Mouse (Mus musculus) limb, embryonic 12.5 days (tissue): ENCODE measurements around the gene Zfp292. TPM values are rescaled to one million over a fixed set of nuclear protein-coding genes. Genes with fewer than 3 reads are reported as not detected.

Experiments
- ATAC-seq: fragments of 200-750 bp; cut with Nextera tagmentation; 2 replicates; pipeline ENCODE4 v1.8.0; 2017; ENCODE audit warnings: low read depth, moderate TSS enrichment; ENCODE audit not compliant: insufficient number of reproducible peaks, insufficient read depth, low FRiP score, low TSS enrichment
- H3K27ac ChIP-seq: fragments of 300-500 bp; sonication (generic); 2 replicates; pipeline ENCODE4 v1.5.1; 2016; ENCODE audit warnings: mild to moderate bottlenecking, moderate library complexity
- H3K27me3 ChIP-seq: fragments of 300-500 bp; sonication (generic); 2 replicates; pipeline ENCODE4 v1.6.1; 2016; ENCODE audit warnings: mild to moderate bottlenecking, moderate library complexity
- H3K36me3 ChIP-seq: fragments of 300-500 bp; sonication (generic); 2 replicates; pipeline ENCODE4 v1.6.1; 2016; ENCODE audit warnings: mild to moderate bottlenecking, moderate library complexity
- H3K4me1 ChIP-seq: fragments of 300-500 bp; sonication (generic); replicated peaks from 2 replicates; pipeline ENCODE4 v1.6.1; 2016
- H3K4me2 ChIP-seq: fragments of 300-500 bp; sonication (generic); 2 replicates; pipeline ENCODE4 v1.6.1; 2016; ENCODE audit warnings: mild to moderate bottlenecking, moderate library complexity
- H3K4me3 ChIP-seq: fragments of 300-500 bp; sonication (generic); replicated peaks from 2 replicates; pipeline ENCODE4 v1.5.1; 2016; ENCODE audit warnings: mild to moderate bottlenecking
- H3K9ac ChIP-seq: fragments of 300-500 bp; sonication (generic); replicated peaks from 2 replicates; pipeline ENCODE4 v1.6.1; 2016; ENCODE audit warnings: mild to moderate bottlenecking, moderate library complexity
- H3K9me3 ChIP-seq: fragments of 300-500 bp; sonication (generic); 2 replicates; pipeline ENCODE4 v1.6.1; 2016; ENCODE audit warnings: mild to moderate bottlenecking, moderate library complexity
- WGBS: fragments of 180-500 bp; shearing (Covaris S2); methylation state at CpG from one replicate; pipeline ENCODE4 v1.1.7; 2016; 5-methylcytosine and 5-hydroxymethylcytosine counted together
- polyA plus RNA-seq: library from polyadenylated mRNA; unstranded; fragments of >200 nt; fragmentation: Nextera tagmentation; extraction: Ambion mirVana; gene quantifications from 2 replicates; pipeline ENCODE4 v1.2.1, GENCODE M21; 2016

Gene Zfp292
- polyA plus RNA-seq, 1 experiment from 2014 or later = 31.7 TPM

DNA sequence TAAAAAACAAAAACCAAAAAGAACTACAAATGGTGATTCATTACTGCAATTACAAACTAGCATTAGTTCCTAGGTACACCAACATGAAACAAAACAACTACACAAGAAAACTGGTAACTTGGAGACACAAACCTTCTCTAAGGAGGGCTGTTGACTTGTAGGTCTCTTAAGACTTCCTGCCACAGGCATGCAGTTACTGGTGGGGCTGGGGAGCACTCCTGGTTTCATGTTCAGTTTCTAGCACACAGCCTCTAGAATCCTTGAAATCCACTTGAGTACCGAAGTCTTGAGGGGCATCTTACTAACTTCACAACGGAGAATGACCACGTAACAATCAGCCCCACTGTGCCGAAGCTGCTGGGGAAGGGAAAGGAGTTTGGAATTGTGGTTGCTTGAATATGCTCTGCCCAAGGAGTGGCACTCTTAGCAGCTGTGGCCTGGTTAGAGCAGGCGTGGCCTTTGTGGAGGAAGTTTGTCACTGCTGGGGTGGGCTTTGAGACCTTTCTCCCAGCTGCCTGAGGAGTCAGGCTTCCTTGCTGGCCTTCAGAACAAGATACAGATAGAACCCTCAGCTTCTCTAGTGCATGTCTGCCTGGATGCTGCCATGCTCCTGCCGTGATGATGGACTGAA lies 35.0 kb downstream of the Zfp292 start:
- WGBS = 87% methylated on average over 6 of the region's 6 CpGs
- no peak for ATAC-seq
- H3K9ac ChIP-seq = no peak overlapping the region
- H3K27me3 ChIP-seq = no peaks in the 10 kb centered on the region
- H3K27ac ChIP-seq = no peak overlapping the region
- no peak overlapping the region for H3K4me2 ChIP-seq
- no peaks in the 10 kb centered on the region for H3K4me1 ChIP-seq
- no peak overlapping the region for H3K4me3 ChIP-seq
- no peaks in the 10 kb centered on the region for H3K9me3 ChIP-seq
- peaks cover 26% of the 10 kb centered on the region for H3K36me3 ChIP-seq

DNA sequence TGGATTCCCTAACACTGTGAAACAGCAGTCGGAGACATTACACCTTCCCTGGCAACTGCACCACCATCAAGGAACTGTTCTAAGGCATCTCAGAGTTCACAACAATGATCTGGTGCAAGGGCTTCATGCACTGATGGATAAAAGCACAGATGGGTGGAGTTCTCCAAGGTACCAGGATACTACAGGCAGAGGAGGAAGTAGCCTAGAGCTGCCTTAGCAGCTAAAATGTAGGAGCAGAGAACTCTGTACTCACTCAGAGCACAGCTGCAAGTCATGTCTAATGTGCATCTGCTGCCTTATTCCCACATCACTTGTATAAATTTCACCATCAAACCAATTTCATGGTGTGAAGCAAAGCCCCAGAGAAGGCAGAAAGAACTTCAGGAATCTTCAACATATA lies 38.9 kb downstream of the Zfp292 start:
- no peak for ATAC-seq
- 90% methylated on average over 1 of the region's 1 CpGs for WGBS
- Histone ChIP-seq H3K9me3 (no peaks in the 10 kb centered on the region), H3K4me3 (no peak overlapping the region), H3K36me3 (peaks cover 12% of the 10 kb centered on the region), H3K9ac (no peak overlapping the region), H3K4me1 (no peaks in the 10 kb centered on the region), H3K27ac (no peak overlapping the region), H3K4me2 (no peak overlapping the region), H3K27me3 (no peaks in the 10 kb centered on the region)

DNA sequence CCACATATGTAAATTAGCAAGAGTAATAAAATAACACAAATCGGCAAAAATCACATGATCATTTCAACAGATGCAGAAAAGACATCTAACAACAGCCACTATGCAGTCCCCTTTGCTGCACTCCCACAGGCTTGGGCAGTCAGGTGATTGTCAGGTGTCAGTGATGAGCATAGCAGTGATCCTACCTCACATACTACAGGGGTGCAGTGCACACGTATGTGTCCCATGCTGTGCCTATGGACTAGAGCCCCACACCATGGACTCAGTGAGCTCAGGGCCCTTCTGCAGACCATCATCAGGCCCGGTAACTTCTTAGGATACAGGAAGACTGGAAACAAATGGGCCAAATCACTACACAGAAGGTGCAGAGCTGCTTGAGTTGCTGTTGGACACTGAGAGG lies 39.9 kb downstream of the Zfp292 start:
- Histone ChIP-seq H3K4me1 (no peaks in the 10 kb centered on the region), H3K36me3 (peaks cover 19% of the 10 kb centered on the region), H3K27me3 (no peaks in the 10 kb centered on the region), H3K27ac (no peak overlapping the region), H3K4me2 (no peak overlapping the region), H3K9ac (no peak overlapping the region), H3K9me3 (no peaks in the 10 kb centered on the region), H3K4me3 (no peak overlapping the region)
- WGBS = 94% methylated on average over 3 of the region's 3 CpGs
- ATAC-seq = no peak

DNA sequence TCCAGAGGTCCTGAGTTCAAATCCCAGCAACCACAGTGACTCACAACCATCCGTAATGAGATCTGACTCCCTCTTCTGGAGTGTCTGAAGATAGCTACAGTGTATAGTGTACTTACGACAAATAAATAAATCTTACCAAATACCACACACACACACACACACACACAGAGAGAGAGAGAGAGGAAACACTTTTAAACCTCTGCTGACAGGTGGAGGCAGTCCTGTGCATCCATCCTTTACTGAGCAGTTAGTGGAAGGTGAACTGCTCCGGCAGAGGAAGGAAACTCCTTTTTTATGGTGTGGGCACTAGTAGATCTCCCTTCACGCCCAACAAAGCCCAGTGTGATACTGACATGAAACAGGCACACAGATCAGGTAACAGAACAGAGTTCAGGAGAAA lies 51.3 kb downstream of the Zfp292 start:
- Histone ChIP-seq H3K27ac (no peak overlapping the region), H3K4me3 (no peak overlapping the region), H3K27me3 (no peaks in the 10 kb centered on the region), H3K36me3 (peaks cover 53% of the 10 kb centered on the region), H3K4me2 (no peak overlapping the region), H3K9me3 (no peaks in the 10 kb centered on the region), H3K9ac (no peak overlapping the region), H3K4me1 (no peaks in the 10 kb centered on the region)
- no peak for ATAC-seq
- WGBS = 79% methylated on average over 4 of the region's 4 CpGs

DNA sequence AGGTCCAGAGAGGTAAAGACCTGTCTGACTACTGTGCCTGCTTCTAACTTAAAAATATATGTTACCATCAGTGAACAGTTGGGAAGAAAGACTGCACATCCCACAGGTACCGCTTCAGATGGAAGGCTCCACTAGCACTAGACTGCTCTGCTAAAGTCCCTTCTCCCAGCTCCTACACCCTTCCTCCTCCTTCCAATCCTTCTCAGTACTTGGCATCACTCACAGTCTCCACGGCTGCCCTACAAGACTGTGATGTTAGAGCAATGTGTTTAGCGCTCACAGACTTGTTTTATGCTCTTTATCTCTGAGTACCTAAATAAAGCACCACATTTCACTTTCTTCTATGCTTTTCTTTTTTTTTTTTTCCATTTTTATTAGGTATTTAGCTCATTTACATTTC lies 53.3 kb downstream of the Zfp292 start:
- ATAC-seq = no peak
- no peak overlapping the region for H3K27ac ChIP-seq
- WGBS = 89% methylated on average over 3 of the region's 3 CpGs
- no peak overlapping the region for H3K9ac ChIP-seq
- no peak overlapping the region for H3K4me3 ChIP-seq
- H3K27me3 ChIP-seq = no peaks in the 10 kb centered on the region
- H3K4me2 ChIP-seq = no peak overlapping the region
- peaks cover 43% of the 10 kb centered on the region for H3K36me3 ChIP-seq
- no peaks in the 10 kb centered on the region for H3K9me3 ChIP-seq
- H3K4me1 ChIP-seq = no peaks in the 10 kb centered on the region

DNA sequence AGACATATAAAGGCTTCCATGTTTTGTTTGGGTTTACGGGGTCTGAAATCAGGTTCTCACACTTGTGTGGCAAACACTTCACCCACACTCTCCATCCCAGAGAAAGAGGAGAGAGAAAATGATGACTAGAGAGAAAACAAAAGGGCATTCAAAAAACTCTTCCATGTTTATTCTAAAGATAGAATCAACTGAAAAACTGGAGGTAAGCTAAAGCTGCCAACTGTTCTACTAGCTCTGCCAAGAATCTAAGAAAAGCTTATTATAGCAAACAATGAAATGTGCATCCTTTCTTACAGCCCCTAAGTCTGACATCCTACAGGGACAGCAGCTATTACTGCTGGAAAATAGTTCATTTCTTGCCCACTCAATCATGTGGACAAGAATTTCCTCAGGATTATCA lies 58.9 kb downstream of the Zfp292 start:
- no peak overlapping the region for H3K27ac ChIP-seq
- H3K4me3 ChIP-seq = no peak overlapping the region
- no peaks in the 10 kb centered on the region for H3K4me1 ChIP-seq
- peaks cover 30% of the 10 kb centered on the region for H3K36me3 ChIP-seq
- 79% methylated on average over 1 of the region's 1 CpGs for WGBS
- H3K9me3 ChIP-seq = no peaks in the 10 kb centered on the region
- no peaks in the 10 kb centered on the region for H3K27me3 ChIP-seq
- no peak for ATAC-seq
- H3K9ac ChIP-seq = no peak overlapping the region
- H3K4me2 ChIP-seq = no peak overlapping the region

DNA sequence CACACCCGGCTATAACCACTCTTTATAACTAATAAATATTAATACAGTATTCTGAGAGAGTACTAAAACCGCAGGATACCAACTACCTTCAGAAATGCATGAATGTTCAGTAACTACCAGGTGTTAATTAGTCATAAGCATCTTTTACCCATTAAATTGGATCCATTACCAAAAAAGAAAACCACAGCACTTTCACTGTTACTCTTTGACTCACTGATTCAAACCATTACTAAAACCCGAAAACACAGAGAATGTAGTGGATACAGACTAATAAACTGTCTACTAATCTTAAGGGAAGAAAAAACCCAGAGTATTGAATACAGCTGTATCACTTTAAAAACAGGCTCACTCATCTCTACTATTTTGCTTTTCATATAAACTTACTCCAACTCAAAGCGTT lies 62.9 kb downstream of the Zfp292 start:
- 83% methylated on average over 4 of the region's 4 CpGs for WGBS
- no peaks in the 10 kb centered on the region for H3K4me1 ChIP-seq
- no peak overlapping the region for H3K4me2 ChIP-seq
- no peak overlapping the region for H3K9ac ChIP-seq
- H3K9me3 ChIP-seq = no peaks in the 10 kb centered on the region
- H3K27me3 ChIP-seq = no peaks in the 10 kb centered on the region
- no peak for ATAC-seq
- no peak overlapping the region for H3K27ac ChIP-seq
- H3K4me3 ChIP-seq = no peak overlapping the region
- H3K36me3 ChIP-seq = peaks cover 50% of the 10 kb centered on the region

DNA sequence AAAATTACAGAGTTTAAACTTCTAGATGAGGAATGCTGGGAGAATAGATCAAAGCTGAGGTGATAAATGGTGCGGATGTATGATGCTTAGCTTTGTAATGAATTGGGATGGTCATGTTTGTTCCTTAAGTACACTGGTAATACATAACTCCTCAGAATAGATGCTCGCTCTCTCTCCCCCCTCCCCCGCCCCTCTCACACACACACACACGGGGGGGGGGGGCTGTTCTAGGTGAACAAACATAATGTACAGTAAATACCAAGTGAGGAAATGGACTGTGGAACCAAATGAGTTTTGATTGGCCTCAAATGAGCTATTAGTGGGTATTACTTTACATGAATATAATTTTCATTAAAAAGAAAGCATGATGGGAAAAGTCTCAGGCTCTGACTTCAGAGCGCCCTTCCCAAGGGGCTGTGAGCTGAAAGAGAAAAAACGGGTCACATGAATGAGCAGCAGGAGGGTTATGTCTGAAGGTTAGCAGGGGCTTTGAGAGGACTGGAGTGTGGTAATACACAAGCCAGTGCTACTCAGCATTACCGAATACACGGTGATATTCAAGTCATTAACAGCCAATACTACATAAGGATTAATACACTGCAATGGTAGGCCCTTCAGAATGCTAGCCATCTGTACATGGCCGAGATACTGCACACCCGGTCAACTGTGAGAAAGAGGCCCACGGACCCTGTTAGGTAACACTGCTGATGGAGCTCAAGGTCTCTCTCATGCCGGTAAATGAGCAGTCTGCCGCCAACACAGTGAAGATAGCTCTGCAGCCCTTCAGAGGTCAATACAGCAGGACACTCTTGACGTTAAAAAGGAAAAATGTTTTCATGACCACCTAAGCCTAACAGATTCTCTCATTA lies 81.4 kb downstream of the Zfp292 start:
- no peaks in the 10 kb centered on the region for H3K27me3 ChIP-seq
- H3K4me3 ChIP-seq = no peak overlapping the region
- peaks cover 4% of the 10 kb centered on the region for H3K4me1 ChIP-seq
- 85% methylated on average over 14 of the region's 14 CpGs for WGBS
- no peak overlapping the region for H3K4me2 ChIP-seq
- H3K9me3 ChIP-seq = no peaks in the 10 kb centered on the region
- ATAC-seq = no peak
- H3K27ac ChIP-seq = no peak overlapping the region
- no peak overlapping the region for H3K9ac ChIP-seq
- H3K36me3 ChIP-seq = peaks cover 25% of the 10 kb centered on the region

DNA sequence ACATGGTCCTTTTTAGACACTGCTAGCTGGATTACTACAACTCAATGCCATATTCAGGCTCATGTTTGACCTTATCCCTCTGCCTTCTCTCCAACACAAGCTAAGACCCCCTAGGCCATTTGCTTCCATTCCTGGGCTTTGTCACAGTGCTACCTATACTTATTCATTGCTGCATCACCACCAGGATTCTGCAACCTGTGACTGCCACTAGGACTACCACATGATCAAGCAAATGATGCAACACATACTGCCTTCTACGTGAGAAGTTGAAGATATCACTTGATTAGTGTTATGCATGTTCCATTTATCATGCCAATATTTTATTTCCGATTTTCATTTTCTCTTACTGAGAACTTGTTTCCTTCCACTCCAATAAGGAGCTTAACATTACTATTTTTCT lies 84.8 kb downstream of the Zfp292 start:
- Histone ChIP-seq H3K4me3 (no peak overlapping the region), H3K27ac (no peak overlapping the region), H3K36me3 (peaks cover 9% of the 10 kb centered on the region; the same call in 1 of the 2 replicates), H3K27me3 (no peaks in the 10 kb centered on the region), H3K4me1 (peaks cover 20% of the 10 kb centered on the region), H3K4me2 (no peak overlapping the region), H3K9ac (no peak overlapping the region), H3K9me3 (no peaks in the 10 kb centered on the region)
- ATAC-seq = no peak
- WGBS = 97% methylated on average over 2 of the region's 2 CpGs

DNA sequence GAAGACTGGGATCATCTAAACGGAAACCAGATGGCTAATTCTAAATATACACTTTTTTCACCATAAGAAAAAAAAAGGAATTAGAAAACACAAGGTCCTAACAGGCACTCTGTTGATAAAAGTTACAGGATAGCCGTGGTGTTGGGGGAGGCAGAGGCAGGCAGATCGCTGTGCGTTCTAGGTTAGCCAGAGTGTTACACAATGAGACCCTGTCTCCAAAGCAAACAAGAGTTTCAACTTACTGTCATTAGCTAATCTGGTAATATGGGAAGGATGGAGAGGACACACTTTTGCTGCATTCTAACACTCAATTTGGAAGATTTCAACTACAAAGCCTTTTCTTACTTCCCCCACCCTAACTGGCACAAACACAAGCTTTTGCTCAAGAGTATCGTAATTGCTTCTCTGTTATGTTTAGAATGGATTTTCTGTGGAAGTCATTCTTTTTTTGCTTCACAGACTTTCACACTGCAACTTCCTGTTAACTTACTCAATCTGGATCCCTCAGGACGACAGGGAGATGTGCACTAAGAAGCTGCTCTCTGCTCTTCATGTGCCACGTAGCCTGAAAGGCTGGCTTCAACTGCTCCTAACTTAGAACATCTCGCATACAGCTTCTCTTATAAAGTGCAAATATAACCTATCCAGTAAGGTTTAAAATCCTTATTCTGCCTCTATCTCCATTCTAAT lies 85.3 kb downstream of the Zfp292 start:
- Histone ChIP-seq H3K4me1 (peaks cover 20% of the 10 kb centered on the region), H3K4me2 (no peak overlapping the region), H3K27me3 (no peaks in the 10 kb centered on the region), H3K27ac (0 out of 2 replicates have a peak overlapping the region, but pooled peaks have one; percentile 35), H3K4me3 (no peak overlapping the region), H3K36me3 (0 out of 2 replicates have a peak, but pooled peaks cover 6% of the 10 kb centered on the region), H3K9me3 (no peaks in the 10 kb centered on the region), H3K9ac (no peak overlapping the region)
- no peak for ATAC-seq
- 77% methylated on average over 8 of the region's 8 CpGs for WGBS

DNA sequence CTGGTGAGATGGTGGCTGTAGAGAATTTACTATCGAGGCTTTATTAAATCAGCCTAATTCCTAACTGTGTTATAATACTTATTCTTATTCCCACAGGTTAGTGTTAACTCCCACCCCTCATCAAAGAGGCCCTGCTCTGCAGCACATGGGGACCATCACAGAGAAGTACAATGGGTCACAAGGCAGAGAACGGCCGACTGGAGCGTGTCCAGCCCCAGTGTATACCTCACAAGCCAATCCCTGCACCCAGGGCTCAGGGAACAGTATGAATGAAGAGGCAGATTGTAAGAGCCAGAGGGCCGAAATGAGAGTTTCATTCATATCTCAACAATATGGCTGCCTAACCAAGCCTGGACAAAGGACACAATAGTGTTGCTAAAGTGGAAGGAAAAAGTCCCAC lies 86.5 kb downstream of the Zfp292 start:
- no peaks in the 10 kb centered on the region for H3K36me3 ChIP-seq
- peaks cover 20% of the 10 kb centered on the region for H3K4me1 ChIP-seq
- H3K9ac ChIP-seq = no peak overlapping the region
- no peak overlapping the region for H3K4me2 ChIP-seq
- no peak for ATAC-seq
- no peak overlapping the region for H3K27ac ChIP-seq
- 83% methylated on average over 5 of the region's 5 CpGs for WGBS
- no peaks in the 10 kb centered on the region for H3K9me3 ChIP-seq
- no peak overlapping the region for H3K4me3 ChIP-seq
- no peaks in the 10 kb centered on the region for H3K27me3 ChIP-seq
